Mouse (Mus musculus) myocyte (in vitro differentiated cells): ENCODE data around the gene Vtn.

Experiments
- CEBPB ChIP-seq: IDR thresholded peaks from 2 replicates; pipeline ENCODE4 v1.6.1; 2011; ENCODE audit warnings: mild to moderate bottlenecking, moderate library complexity; ENCODE audit not compliant: poor library complexity, insufficient read depth, severe bottlenecking
- E2F4 ChIP-seq: IDR thresholded peaks from one replicate; pipeline ENCODE4 v1.6.1; 2011; ENCODE audit warnings: mild to moderate bottlenecking, control low read depth, moderate library complexity; ENCODE audit not compliant: insufficient read depth
- MAX ChIP-seq: IDR thresholded peaks from one replicate; pipeline ENCODE4 v1.6.1; 2011; ENCODE audit warnings: low read depth, mild to moderate bottlenecking, control low read depth
- MYOD1 ChIP-seq, 3 experiments: IDR thresholded peaks; one replicate each; pipeline ENCODE4 v1.6.1; 2011; ENCODE audit warnings: control low read depth in 2 of 3, low read depth in 2 of 3, mild to moderate bottlenecking in 2 of 3, moderate library complexity in 1 of 3; ENCODE audit not compliant: insufficient read length in 2 of 3, control insufficient read depth in 1 of 3
- MYOG ChIP-seq, 3 experiments: IDR thresholded peaks; one replicate each; pipeline ENCODE4 v1.6.1; 2011; ENCODE audit warnings: control low read depth in 2 of 3, low read depth in 2 of 3, mild to moderate bottlenecking in 2 of 3; ENCODE audit not compliant: insufficient read length in 2 of 3, control insufficient read depth in 1 of 3, insufficient read depth in 1 of 3
- POLR2A ChIP-seq: IDR thresholded peaks from one replicate; pipeline ENCODE4 v1.6.1; 2011; ENCODE audit warnings: low read depth, mild to moderate bottlenecking, control low read depth, moderate library complexity; ENCODE audit not compliant: insufficient read length
- REST ChIP-seq: IDR thresholded peaks from one replicate; pipeline ENCODE4 v1.6.1; 2011; ENCODE audit warnings: mild to moderate bottlenecking, control low read depth, moderate library complexity; ENCODE audit not compliant: insufficient read depth, insufficient read length
- SRF ChIP-seq: IDR thresholded peaks from one replicate; pipeline ENCODE4 v1.6.1; 2011; ENCODE audit warnings: low read depth; ENCODE audit not compliant: control insufficient read depth, insufficient read length
- TCF12 ChIP-seq: IDR thresholded peaks from one replicate; pipeline ENCODE4 v1.6.1; 2011; ENCODE audit warnings: mild to moderate bottlenecking, control low read depth; ENCODE audit not compliant: poor library complexity, insufficient read depth, severe bottlenecking
- USF1 ChIP-seq: IDR thresholded peaks from one replicate; pipeline ENCODE4 v1.6.1; 2011; ENCODE audit warnings: low read depth, mild to moderate bottlenecking, control low read depth, moderate library complexity

DNA sequence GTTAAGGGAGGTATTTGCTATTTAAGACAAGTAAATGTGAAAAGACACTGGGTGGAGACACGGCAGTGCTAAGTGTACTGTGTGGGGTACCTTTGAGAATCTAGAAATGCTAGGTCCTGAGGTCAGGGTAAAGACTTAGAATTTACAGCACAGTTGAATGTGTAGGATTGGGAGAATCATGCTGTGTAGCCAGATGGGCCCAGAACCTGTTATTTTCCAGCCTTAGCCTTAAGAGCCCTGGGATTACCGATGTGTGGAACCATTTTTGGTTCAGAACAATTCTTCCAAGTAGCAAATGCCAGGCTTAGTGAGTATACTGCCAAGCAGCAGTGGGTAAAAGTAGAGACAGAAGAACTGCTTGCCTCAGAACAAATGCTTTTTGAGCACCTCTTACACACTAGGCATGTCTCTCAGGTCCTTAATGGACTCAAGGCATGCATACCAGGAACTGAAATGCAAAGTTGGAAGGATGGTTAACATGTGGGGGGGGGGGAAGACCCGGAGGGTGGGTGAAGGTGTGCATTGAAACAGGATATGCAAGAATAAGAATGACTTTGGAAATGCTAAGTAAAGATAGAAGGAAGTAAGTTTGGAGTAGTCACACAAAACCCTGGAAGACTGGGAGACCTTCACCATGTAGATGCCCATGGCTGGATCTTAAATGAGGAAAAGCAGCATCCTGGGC is 14.4 kb downstream of the Vtn start:
- TF ChIP-seq REST (no peak), MAX (no peak), POLR2A (no peak), SRF (no peak), CEBPB (no peak), MYOG (IDR thresholded peaks at IDR 0.05; ENCODE audit: control insufficient read depth in 1 of 3, insufficient read depth in 1 of 3, insufficient read length in 2 of 3, low read depth in 2 of 3) (no peak), USF1 (no peak), MYOD1 (IDR thresholded peaks at IDR 0.05; ENCODE audit: control insufficient read depth in 1 of 3, insufficient read length in 2 of 3, low read depth in 2 of 3) (no peak), TCF12 (no peak), E2F4 (no peak)
